Mouse (Mus musculus): ENCODE data around the gene Adamts4. TPM values are rescaled to one million over a fixed set of nuclear protein-coding genes. Genes with fewer than 3 reads are reported as not detected.

Gene Adamts4
- total and polyA plus RNA-seq, 3 experiments = 0.04 to 0.25 (median 0.09) TPM

GRCm38 (mm10) chr1:171271622-171272021 lies 21.4 kb downstream of the Adamts4 start:
- no peak for DNase-seq (ENCODE audit: extremely low read depth)
- dilution Hi-C loops (cut with MboI; ENCODE audit: extremely low pct_ligation_motif_present, extremely low pct_unique_long_range_greater_than_20kb, low sequenced_read_pairs) = no loop called here

GRCm38 (mm10) chr1:171272086-171272485 lies 21.9 kb downstream of the Adamts4 start:
- Histone ChIP-seq H3K4me1 (ENCODE audit: control insufficient read depth in 1 of 2, insufficient read depth in 2 of 2) (peaks cover 0 to 26% of the 10 kb centered on the region in 2 experiments; a peak in 2 of 4 replicates), H3K27ac (ENCODE audit: insufficient read depth, low read depth) (no peak overlapping the region), H3K27me3 (replicated peaks) (no peaks in the 10 kb centered on the region), H3K4me3 (replicated peaks in 1 of 3; ENCODE audit: low read depth in 2 of 3, low read length in 2 of 3, poor library complexity in 1 of 3) (no peak overlapping the region), H3K4me2 (ENCODE audit: insufficient read depth, low read depth, poor library complexity, severe bottlenecking) (no peak overlapping the region), H3K9ac (ENCODE audit: insufficient read depth, low read depth) (no peak overlapping the region), H3K79me2 (replicated peaks; ENCODE audit: control insufficient read depth, extremely low read depth, insufficient read depth, poor library complexity, severe bottlenecking) (no peaks in the 10 kb centered on the region), H3K36me3 (replicated peaks in 1 of 2; ENCODE audit: control insufficient read depth in 1 of 2, insufficient read depth in 1 of 2, low read length in 1 of 2) (peaks cover 44 to 54% of the 10 kb centered on the region in 2 experiments), H3K9me3 (replicated peaks; ENCODE audit: low read length) (no peaks in the 10 kb centered on the region)
- TF ChIP-seq UBTF (IDR thresholded peaks at IDR 0.05; ENCODE audit: low read depth, low read length) (no peak), TCF12 (IDR thresholded peaks at IDR 0.05; ENCODE audit: low read depth, low read length) (no peak), MAZ (IDR thresholded peaks at IDR 0.05; ENCODE audit: low read depth, low read length) (no peak), ZKSCAN1 (IDR thresholded peaks at IDR 0.05; ENCODE audit: borderline replicate concordance, low read depth, low read length) (no peak), KAT2A (IDR thresholded peaks at IDR 0.05; ENCODE audit: insufficient replicate concordance, low read length) (no peak), MAFK (IDR thresholded peaks at IDR 0.05; ENCODE audit: insufficient replicate concordance, low read length) (no peak), MAX (IDR thresholded peaks at IDR 0.05; ENCODE audit: low read length) (no peak), HCFC1 (IDR thresholded peaks at IDR 0.05; ENCODE audit: low read depth, low read length) (no peak), ZMIZ1 (IDR thresholded peaks at IDR 0.05; ENCODE audit: low read depth, low read length) (no peak), RAD21 (IDR thresholded peaks at IDR 0.05; ENCODE audit: low read depth, low read length) (no peak), USF2 (conservative IDR thresholded peaks at IDR 0.05; ENCODE audit: low read depth, low read length) (no peak), ETS1 (conservative IDR thresholded peaks at IDR 0.05; ENCODE audit: low read depth, low read length) (no peak), NELFE (IDR thresholded peaks at IDR 0.05; ENCODE audit: low read depth, low read length) (no peak), POLR2A (IDR thresholded peaks at IDR 0.05; ENCODE audit: low read depth, low read length) (no peak), JUN (IDR thresholded peaks at IDR 0.05; ENCODE audit: insufficient read depth, low read depth, low read length) (no peak), CHD2 (IDR thresholded peaks at IDR 0.05; ENCODE audit: low read length) (no peak), JUND (conservative IDR thresholded peaks at IDR 0.05; ENCODE audit: low read depth, low read length) (no peak), TBP (conservative IDR thresholded peaks at IDR 0.05; ENCODE audit: low read depth, low read length) (no peak), CHD1 (IDR thresholded peaks at IDR 0.05; ENCODE audit: low read depth, low read length) (no peak), SIN3A (IDR thresholded peaks at IDR 0.05; ENCODE audit: low read length) (no peak)
- dilution Hi-C loops (cut with MboI; ENCODE audit: extremely low pct_ligation_motif_present, extremely low pct_unique_long_range_greater_than_20kb, low sequenced_read_pairs) = no loop called here
- in situ Hi-C loops (cut with MboI; ENCODE audit: low pct_ligation_motif_present, low pct_unique_long_range_greater_than_20kb, low sequenced_read_pairs) = no loop called here
- DNase-seq (ENCODE audit: extremely low read depth) = no peak

More at GRCm38 (mm10) chr1:171271622-171272021, 21.4 kb downstream of the Adamts4 start:
- H3K79me2 ChIP-seq (replicated peaks; ENCODE audit: control insufficient read depth, extremely low read depth, insufficient read depth, poor library complexity, severe bottlenecking) = no peaks in the 10 kb centered on the region
- no peak overlapping the region for H3K9ac ChIP-seq (ENCODE audit: insufficient read depth, low read depth)
- H3K27me3 ChIP-seq (replicated peaks) = no peaks in the 10 kb centered on the region
- peaks cover 39 to 50% of the 10 kb centered on the region in 2 experiments for H3K36me3 ChIP-seq (replicated peaks in 1 of 2; ENCODE audit: control insufficient read depth in 1 of 2, insufficient read depth in 1 of 2, low read length in 1 of 2)
- no peak overlapping the region for H3K27ac ChIP-seq (ENCODE audit: insufficient read depth, low read depth)
- in situ Hi-C loops (cut with MboI; ENCODE audit: low pct_ligation_motif_present, low pct_unique_long_range_greater_than_20kb, low sequenced_read_pairs) = no loop called here
- H3K4me1 ChIP-seq (ENCODE audit: control insufficient read depth in 1 of 2, insufficient read depth in 2 of 2) = peaks cover 0 to 26% of the 10 kb centered on the region in 2 experiments; a peak in 2 of 4 replicates
- TF ChIP-seq MAFK (IDR thresholded peaks at IDR 0.05; ENCODE audit: insufficient replicate concordance, low read length) (no peak), POLR2A (IDR thresholded peaks at IDR 0.05; ENCODE audit: low read depth, low read length) (no peak), NELFE (IDR thresholded peaks at IDR 0.05; ENCODE audit: low read depth, low read length) (no peak), MXI1 (IDR thresholded peaks at IDR 0.05; ENCODE audit: low read depth, low read length) (no peak), USF2 (conservative IDR thresholded peaks at IDR 0.05; ENCODE audit: low read depth, low read length) (no peak), NRF1 (IDR thresholded peaks at IDR 0.05; ENCODE audit: low read depth, low read length) (no peak), PAX5 (IDR thresholded peaks at IDR 0.05; ENCODE audit: low read length) (no peak), ZNF384 (IDR thresholded peaks at IDR 0.05; ENCODE audit: low read depth, low read length) (no peak; the same call in 1 of the 2 replicates), BHLHE40 (IDR thresholded peaks at IDR 0.05; ENCODE audit: low read depth, low read length) (no peak), SIN3A (IDR thresholded peaks at IDR 0.05; ENCODE audit: low read length) (no peak), ZMIZ1 (IDR thresholded peaks at IDR 0.05; ENCODE audit: low read depth, low read length) (no peak), CHD2 (IDR thresholded peaks at IDR 0.05; ENCODE audit: low read length) (no peak), KAT2A (IDR thresholded peaks at IDR 0.05; ENCODE audit: insufficient replicate concordance, low read length) (no peak), CHD1 (IDR thresholded peaks at IDR 0.05; ENCODE audit: low read depth, low read length) (no peak), MYC (IDR thresholded peaks at IDR 0.05; ENCODE audit: low read depth, low read length) (no peak), ETS1 (conservative IDR thresholded peaks at IDR 0.05; ENCODE audit: low read depth, low read length) (no peak), ZC3H11A (IDR thresholded peaks at IDR 0.05; ENCODE audit: low read depth, low read length) (no peak), TCF12 (IDR thresholded peaks at IDR 0.05; ENCODE audit: low read depth, low read length) (no peak), MAX (IDR thresholded peaks at IDR 0.05; ENCODE audit: low read length) (no peak)
- no peaks in the 10 kb centered on the region for H3K9me3 ChIP-seq (replicated peaks; ENCODE audit: low read length)
- no peak overlapping the region for H3K4me2 ChIP-seq (ENCODE audit: insufficient read depth, low read depth, poor library complexity, severe bottlenecking)
- H3K4me3 ChIP-seq (replicated peaks in 1 of 3; ENCODE audit: low read depth in 2 of 3, low read length in 2 of 3, poor library complexity in 1 of 3) = no peak overlapping the region
